Mouse (Mus musculus) cortical plate, adult 2 months (tissue): ENCODE data around the gene Zfp839.

ENCODE experiments used
- CTCF ChIP-seq: fragments of 200-500 bp; IDR thresholded peaks from 2 replicates; pipeline ENCODE4 v1.5.1; 2011; ENCODE audit warnings: mild to moderate bottlenecking, control low read depth, low read length; ENCODE audit not compliant: insufficient read depth; ENCODE audit errors: extremely low read depth
- POLR2A ChIP-seq: fragments of 200-500 bp; IDR thresholded peaks from 2 replicates; pipeline ENCODE4 v1.6.1; 2011; ENCODE audit warnings: mild to moderate bottlenecking, low read length, control low read depth; ENCODE audit not compliant: insufficient read depth; ENCODE audit errors: extremely low read depth

- TF ChIP-seq CTCF (no peak), POLR2A (no peak)
These were observed 13.3 kb upstream of the Zfp839 start for GRCm38 (mm10) chr12:110836729-110837128.
